Mouse (Mus musculus): ENCODE measurements around the gene Olfr1349. TPM values are rescaled to one million over a fixed set of nuclear protein-coding genes. Genes with fewer than 3 reads are reported as not detected.
"Not testable (repeated sequence)": the region's sequence is repeated elsewhere in the genome, so short reads cannot be mapped to it uniquely, and the experiment has no call there.

Olfr1349 gene
- not detected in 2 replicates for polyA plus RNA-seq (2014; fragmentation: Nextera tagmentation; extraction: Ambion mirVana)

DNA sequence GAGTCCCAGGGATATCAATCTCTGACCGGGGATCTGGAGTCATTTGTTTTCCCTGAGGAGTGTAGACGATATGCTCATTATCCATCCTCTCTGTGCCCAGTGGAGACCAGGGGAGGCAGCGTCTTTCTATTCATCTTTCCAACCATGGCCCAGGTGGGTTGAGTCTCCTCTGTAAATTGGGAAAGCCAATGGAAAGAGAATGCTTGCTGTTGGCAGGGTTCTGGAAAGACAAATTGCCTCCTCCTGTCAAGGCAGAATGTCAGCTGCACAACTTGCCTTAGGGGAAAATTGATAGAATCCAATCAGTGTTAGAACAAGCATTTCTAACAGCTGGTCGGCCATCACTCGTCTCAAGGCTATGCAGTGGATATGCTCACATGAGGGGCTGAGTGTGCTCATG, at the start of gene Olfr1349:
Gene Olfr1349 (minus strand): TSS at position 101 of the 400 bp plus-strand sequence.
- 82% methylated on average over 5 of the region's 5 CpGs for WGBS
- Histone ChIP-seq H3K4me2 (replicated peaks; ENCODE audit: low read depth, low read length) (no peak within 1 kb of the TSS), H3K4me3 (ENCODE audit: low read depth, low read length) (no peak within 1 kb of the TSS), H3K36me3 (ENCODE audit: control insufficient read depth, insufficient read depth, low read length) (no peaks in the 10 kb centered on the region), H3K9ac (ENCODE audit: low read depth, low read length) (no peak within 1 kb of the TSS), H3K9me3 (ENCODE audit: control insufficient read depth, low read length) (no peaks in the 10 kb centered on the region), H3K27ac (ENCODE audit: low read depth, low read length) (no peak within 1 kb of the TSS), H3K27me3 (ENCODE audit: control insufficient read depth, insufficient read depth, low read length) (no peaks in the 10 kb centered on the region), H3K4me1 (replicated peaks; ENCODE audit: control insufficient read depth, insufficient read depth, low read length) (no peaks in the 10 kb centered on the region)
- DNase-seq (ENCODE audit: low spot score) (no peak), ATAC-seq (ENCODE audit: low FRiP score) (no peak)

DNA sequence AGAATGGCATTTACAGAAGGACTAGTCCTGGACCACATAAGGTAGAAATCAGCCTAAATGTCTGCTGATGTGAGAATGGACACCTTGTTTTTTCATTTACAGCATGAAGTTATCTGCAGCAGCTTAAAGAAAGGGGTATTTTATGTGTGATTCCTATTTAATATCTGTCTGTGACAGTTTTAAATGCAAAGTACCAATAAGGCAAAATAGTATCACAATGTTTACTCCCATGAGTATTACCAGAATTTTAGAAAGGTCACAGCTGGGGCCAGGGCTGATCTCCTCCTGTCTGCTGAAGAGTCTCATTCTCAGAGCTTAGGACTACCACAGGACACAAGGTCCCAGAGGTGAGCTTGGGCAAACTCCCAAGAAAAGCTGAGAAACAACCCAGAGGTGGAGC, 41.8 kb upstream of the Olfr1349 start, which contains the start of gene Olfr1350:
Gene Olfr1350 (plus strand): TSS at position 301 of the 400 bp plus-strand sequence.
- H3K4me3 ChIP-seq (ENCODE audit: low read depth, low read length): no peak within 1 kb of the TSS
- no peaks in the 10 kb centered on the region for H3K27me3 ChIP-seq (ENCODE audit: control insufficient read depth, insufficient read depth, low read length)
- DNase-seq (ENCODE audit: low spot score) (no peak), ATAC-seq (ENCODE audit: low FRiP score) (no peak)
- no peak within 1 kb of the TSS for H3K9ac ChIP-seq (ENCODE audit: low read depth, low read length)
- no peak within 1 kb of the TSS for H3K4me2 ChIP-seq (replicated peaks; ENCODE audit: low read depth, low read length)
- no peaks in the 10 kb centered on the region for H3K4me1 ChIP-seq (replicated peaks; ENCODE audit: control insufficient read depth, insufficient read depth, low read length)
- no peak within 1 kb of the TSS for H3K27ac ChIP-seq (ENCODE audit: low read depth, low read length)
- H3K36me3 ChIP-seq (ENCODE audit: control insufficient read depth, insufficient read depth, low read length): no peaks in the 10 kb centered on the region
- peaks cover 4% of the 10 kb centered on the region for H3K9me3 ChIP-seq (ENCODE audit: control insufficient read depth, low read length)

GRCm38 (mm10) chr7:6526141-6526540, 3.4 kb upstream of the Olfr1349 start:
- WGBS: 66% methylated on average over 5 of the region's 5 CpGs
- Histone ChIP-seq H3K4me1 (replicated peaks; ENCODE audit: control insufficient read depth, insufficient read depth, low read length) (no peaks in the 10 kb centered on the region), H3K36me3 (ENCODE audit: control insufficient read depth, insufficient read depth, low read length) (no peaks in the 10 kb centered on the region), H3K9me3 (ENCODE audit: control insufficient read depth, low read length) (no peaks in the 10 kb centered on the region), H3K4me2 (replicated peaks; ENCODE audit: low read depth, low read length) (no peak overlapping the region), H3K4me3 (ENCODE audit: low read depth, low read length) (no peak overlapping the region), H3K27me3 (ENCODE audit: control insufficient read depth, insufficient read depth, low read length) (no peaks in the 10 kb centered on the region), H3K27ac (ENCODE audit: low read depth, low read length) (no peak overlapping the region), H3K9ac (ENCODE audit: low read depth, low read length) (no peak overlapping the region)
- DNase-seq (ENCODE audit: low spot score) (peak; percentile 40), ATAC-seq (ENCODE audit: low FRiP score) (no peak)

- Histone ChIP-seq H3K9me3 (ENCODE audit: control insufficient read depth, low read length) (no peaks in the 10 kb centered on the region), H3K36me3 (ENCODE audit: control insufficient read depth, insufficient read depth, low read length) (no peaks in the 10 kb centered on the region), H3K9ac (ENCODE audit: low read depth, low read length) (no peak overlapping the region), H3K4me2 (replicated peaks; ENCODE audit: low read depth, low read length) (no peak overlapping the region), H3K27me3 (ENCODE audit: control insufficient read depth, insufficient read depth, low read length) (no peaks in the 10 kb centered on the region), H3K4me1 (replicated peaks; ENCODE audit: control insufficient read depth, insufficient read depth, low read length) (no peaks in the 10 kb centered on the region), H3K4me3 (ENCODE audit: low read depth, low read length) (no peak overlapping the region), H3K27ac (ENCODE audit: low read depth, low read length) (no peak overlapping the region)
- no peak for DNase-seq (ENCODE audit: low spot score)
- no peak for ATAC-seq (ENCODE audit: low FRiP score)
- 65% methylated on average over 3 of the region's 3 CpGs for WGBS
Observed at GRCm38 (mm10) chr7:6525001-6525400, 2.3 kb upstream of the Olfr1349 start.

DNA sequence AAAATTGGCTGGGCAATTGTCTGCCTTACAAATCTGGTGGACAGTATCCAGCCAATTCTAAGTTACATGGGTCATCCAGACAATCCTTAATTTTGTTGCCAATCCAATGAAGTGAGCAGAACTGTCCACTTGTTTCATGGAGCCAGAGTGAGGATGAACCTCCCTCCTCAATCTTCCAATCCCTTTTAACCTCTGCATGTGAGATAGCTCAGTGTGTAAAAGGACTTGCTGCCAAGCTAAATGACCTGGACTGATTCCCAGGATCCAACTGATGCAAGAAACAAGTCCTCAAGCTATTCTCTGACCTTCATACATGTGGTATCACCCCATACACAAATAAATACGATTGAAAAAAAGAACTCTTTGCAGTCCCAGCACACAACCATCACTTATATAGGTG, 1.1 kb downstream of the Olfr1349 start:
- no peaks in the 10 kb centered on the region for H3K4me1 ChIP-seq (replicated peaks; ENCODE audit: control insufficient read depth, insufficient read depth, low read length)
- no peak overlapping the region for H3K4me3 ChIP-seq (ENCODE audit: low read depth, low read length)
- H3K36me3 ChIP-seq (ENCODE audit: control insufficient read depth, insufficient read depth, low read length): no peaks in the 10 kb centered on the region
- H3K9me3 ChIP-seq (ENCODE audit: control insufficient read depth, low read length): no peaks in the 10 kb centered on the region
- H3K9ac ChIP-seq (ENCODE audit: low read depth, low read length): no peak overlapping the region
- DNase-seq (ENCODE audit: low spot score): no peak
- H3K4me2 ChIP-seq (replicated peaks; ENCODE audit: low read depth, low read length): no peak overlapping the region
- no peaks in the 10 kb centered on the region for H3K27me3 ChIP-seq (ENCODE audit: control insufficient read depth, insufficient read depth, low read length)
- H3K27ac ChIP-seq (ENCODE audit: low read depth, low read length): no peak overlapping the region
- no peak for ATAC-seq (ENCODE audit: low FRiP score)
- 50% methylated on average over 1 of the region's 1 CpGs for WGBS

DNA sequence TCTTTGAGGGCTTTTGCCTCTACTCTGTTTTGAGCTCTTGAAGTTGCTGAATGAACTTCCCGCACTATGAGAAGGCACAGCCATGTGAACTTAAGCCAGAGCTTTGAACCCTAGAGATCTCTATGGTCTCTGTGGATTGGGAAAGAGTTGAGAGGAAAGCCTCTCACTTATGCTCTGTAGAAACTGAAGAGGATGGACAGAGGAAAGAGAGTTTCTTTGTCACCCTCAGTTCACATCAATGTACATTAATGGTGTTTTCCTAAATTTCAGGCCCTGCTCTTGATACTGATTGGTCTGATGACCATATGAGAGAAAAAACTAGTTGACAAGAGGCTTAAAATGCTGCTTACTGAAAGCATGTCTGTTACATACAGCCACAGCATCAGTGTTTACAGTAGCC, 14.1 kb downstream of the Olfr1349 start, which contains the start of gene Olfr1348:
Gene Olfr1348 (minus strand): TSS at position 101 of the 400 bp plus-strand sequence.
- Histone ChIP-seq H3K27me3 (ENCODE audit: control insufficient read depth, insufficient read depth, low read length) (no peaks in the 10 kb centered on the region), H3K4me3 (ENCODE audit: low read depth, low read length) (no peak within 1 kb of the TSS), H3K36me3 (ENCODE audit: control insufficient read depth, insufficient read depth, low read length) (no peaks in the 10 kb centered on the region), H3K9ac (ENCODE audit: low read depth, low read length) (no peak within 1 kb of the TSS), H3K27ac (ENCODE audit: low read depth, low read length) (no peak within 1 kb of the TSS), H3K4me2 (replicated peaks; ENCODE audit: low read depth, low read length) (no peak within 1 kb of the TSS), H3K4me1 (replicated peaks; ENCODE audit: control insufficient read depth, insufficient read depth, low read length) (no peaks in the 10 kb centered on the region), H3K9me3 (ENCODE audit: control insufficient read depth, low read length) (no peaks in the 10 kb centered on the region)
- WGBS: 89% methylated on average over 1 of the region's 1 CpGs
- no peak for DNase-seq (ENCODE audit: low spot score)
- ATAC-seq (ENCODE audit: low FRiP score): no peak

DNA sequence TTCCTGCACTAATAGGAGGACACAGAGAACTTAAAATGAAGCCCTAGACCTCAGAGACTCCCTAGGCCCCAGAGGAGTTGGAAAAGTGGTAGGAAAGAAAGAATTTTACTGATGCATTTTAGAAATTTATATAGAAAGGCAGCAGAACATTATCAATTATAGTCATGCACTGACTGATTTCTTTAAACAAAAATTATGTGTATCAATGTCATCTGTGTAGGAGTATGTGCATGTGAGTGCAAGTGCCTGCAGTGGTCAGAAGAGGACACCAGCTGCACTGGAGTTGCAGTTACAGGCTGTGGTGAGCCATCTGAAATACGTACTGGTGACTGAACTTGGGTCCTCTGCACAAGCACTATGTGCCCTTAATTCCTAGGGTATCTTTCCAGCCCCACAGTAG, 23.1 kb downstream of the Olfr1349 start, which contains the start of gene Olfr1347:
Gene Olfr1347 (minus strand): TSS at position 101 of the 400 bp plus-strand sequence.
- H3K36me3 ChIP-seq (ENCODE audit: control insufficient read depth, insufficient read depth, low read length): no peaks in the 10 kb centered on the region
- no peak within 1 kb of the TSS for H3K9ac ChIP-seq (ENCODE audit: low read depth, low read length)
- H3K9me3 ChIP-seq (ENCODE audit: control insufficient read depth, low read length): 0 out of 2 replicates have a peak, but pooled peaks cover 3% of the 10 kb centered on the region
- 68% methylated on average over 1 of the region's 1 CpGs for WGBS
- no peak within 1 kb of the TSS for H3K4me3 ChIP-seq (ENCODE audit: low read depth, low read length)
- no peaks in the 10 kb centered on the region for H3K4me1 ChIP-seq (replicated peaks; ENCODE audit: control insufficient read depth, insufficient read depth, low read length)
- H3K27me3 ChIP-seq (ENCODE audit: control insufficient read depth, insufficient read depth, low read length): no peaks in the 10 kb centered on the region
- no peak for ATAC-seq (ENCODE audit: low FRiP score)
- H3K27ac ChIP-seq (ENCODE audit: low read depth, low read length): no peak within 1 kb of the TSS
- no peak for DNase-seq (ENCODE audit: low spot score)
- no peak within 1 kb of the TSS for H3K4me2 ChIP-seq (replicated peaks; ENCODE audit: low read depth, low read length)

DNA sequence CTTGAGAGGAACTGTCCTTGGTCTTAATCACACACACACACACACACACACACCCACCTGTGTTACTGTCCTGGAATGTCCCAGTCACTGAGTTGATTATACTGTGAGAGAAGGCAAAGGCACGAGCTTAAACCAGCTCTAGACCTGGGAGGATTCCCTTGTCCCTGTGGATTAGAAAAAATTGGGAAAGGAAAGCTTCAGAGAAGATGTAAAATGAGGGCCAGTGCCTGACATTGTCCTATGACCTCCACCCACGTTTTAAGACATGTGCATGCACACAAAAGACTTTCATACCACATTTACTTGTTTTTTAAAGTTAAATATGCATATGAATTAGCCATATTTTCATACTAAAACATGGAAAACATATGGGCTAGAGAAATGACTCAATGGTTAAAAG, 35.9 kb downstream of the Olfr1349 start, which contains the start of gene Olfr5:
Gene Olfr5 (minus strand): TSS at position 101 of the 400 bp plus-strand sequence.
- Histone ChIP-seq H3K4me1 (replicated peaks; ENCODE audit: control insufficient read depth, insufficient read depth, low read length) (no peaks in the 10 kb centered on the region), H3K27ac (ENCODE audit: low read depth, low read length) (no peak within 1 kb of the TSS), H3K9me3 (ENCODE audit: control insufficient read depth, low read length) (no peaks in the 10 kb centered on the region), H3K4me2 (replicated peaks; ENCODE audit: low read depth, low read length) (no peak within 1 kb of the TSS), H3K9ac (ENCODE audit: low read depth, low read length) (no peak within 1 kb of the TSS), H3K4me3 (ENCODE audit: low read depth, low read length) (no peak within 1 kb of the TSS), H3K27me3 (ENCODE audit: control insufficient read depth, insufficient read depth, low read length) (no peaks in the 10 kb centered on the region), H3K36me3 (ENCODE audit: control insufficient read depth, insufficient read depth, low read length) (no peaks in the 10 kb centered on the region)
- WGBS: 39% methylated on average over 2 of the region's 2 CpGs
- DNase-seq (ENCODE audit: low spot score): no peak
- ATAC-seq (ENCODE audit: low FRiP score): no peak

- H3K9ac ChIP-seq (ENCODE audit: low read depth, low read length); H3K4me2 ChIP-seq (replicated peaks; ENCODE audit: low read depth, low read length); H3K4me1 ChIP-seq (replicated peaks; ENCODE audit: control insufficient read depth, insufficient read depth, low read length); H3K4me3 ChIP-seq (ENCODE audit: low read depth, low read length); H3K36me3 ChIP-seq (ENCODE audit: control insufficient read depth, insufficient read depth, low read length); H3K27ac ChIP-seq (ENCODE audit: low read depth, low read length); ATAC-seq (ENCODE audit: low FRiP score); H3K27me3 ChIP-seq (ENCODE audit: control insufficient read depth, insufficient read depth, low read length); DNase-seq (ENCODE audit: low spot score); H3K9me3 ChIP-seq (ENCODE audit: control insufficient read depth, low read length): not testable (repeated sequence)
- WGBS: 87% methylated on average over 2 of the region's 2 CpGs
Observed at GRCm38 (mm10) chr7:6477633-6478032, 45.1 kb downstream of the Olfr1349 start.
